Mouse (Mus musculus) CD8-positive naive resting alpha-beta T cell, adult 57 days (primary cell): ENCODE data around the gene Cnnm3. TPM values are rescaled to one million over a fixed set of nuclear protein-coding genes. Genes with fewer than 3 reads are reported as not detected.

Source experiments
- total RNA-seq: library from RNA; stranded (reverse); gene quantifications from one replicate; pipeline ENCODE4 v1.2.4, GENCODE M21; 2023

The Cnnm3 gene
- 50.5 TPM for total RNA-seq

DNA sequence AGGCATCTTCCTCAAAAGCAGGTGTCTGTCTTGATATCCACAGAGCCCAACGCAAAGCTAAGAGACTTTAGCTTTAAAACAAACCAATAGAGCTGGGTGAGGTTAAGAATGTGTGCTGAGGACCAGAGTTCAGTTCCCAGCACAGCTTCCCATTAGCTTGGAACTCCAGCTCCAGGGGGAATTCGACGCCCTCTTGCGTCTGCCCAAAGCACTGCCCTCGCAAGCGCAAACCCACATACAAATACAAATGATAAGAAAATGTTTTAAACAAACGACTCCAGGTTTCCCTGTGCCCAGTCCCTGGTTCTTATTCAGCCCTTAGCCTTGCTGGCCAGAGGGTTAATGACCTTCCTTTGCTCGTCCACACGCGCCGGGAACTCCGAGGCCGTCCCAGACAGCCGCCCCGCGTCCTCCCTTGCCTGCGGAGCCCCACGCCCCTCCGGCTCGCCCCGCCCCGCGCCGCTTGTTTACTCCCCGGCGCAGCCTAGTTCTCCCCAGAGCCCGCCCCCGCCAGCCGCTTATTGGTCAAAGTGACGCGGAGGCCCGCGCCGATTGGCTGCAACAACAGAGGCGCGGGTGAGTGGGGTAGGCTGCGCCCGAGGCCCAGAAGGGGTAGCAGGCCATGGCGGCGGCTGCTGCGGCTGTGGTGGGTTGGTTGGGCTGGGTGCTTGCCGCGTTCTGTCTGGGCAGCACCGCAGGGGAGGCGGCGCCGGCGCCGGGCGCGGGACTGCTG, at the start of gene Cnnm3:
Gene Cnnm3 (plus strand): TSS at position 579 of the 733 bp plus-strand sequence.

DNA sequence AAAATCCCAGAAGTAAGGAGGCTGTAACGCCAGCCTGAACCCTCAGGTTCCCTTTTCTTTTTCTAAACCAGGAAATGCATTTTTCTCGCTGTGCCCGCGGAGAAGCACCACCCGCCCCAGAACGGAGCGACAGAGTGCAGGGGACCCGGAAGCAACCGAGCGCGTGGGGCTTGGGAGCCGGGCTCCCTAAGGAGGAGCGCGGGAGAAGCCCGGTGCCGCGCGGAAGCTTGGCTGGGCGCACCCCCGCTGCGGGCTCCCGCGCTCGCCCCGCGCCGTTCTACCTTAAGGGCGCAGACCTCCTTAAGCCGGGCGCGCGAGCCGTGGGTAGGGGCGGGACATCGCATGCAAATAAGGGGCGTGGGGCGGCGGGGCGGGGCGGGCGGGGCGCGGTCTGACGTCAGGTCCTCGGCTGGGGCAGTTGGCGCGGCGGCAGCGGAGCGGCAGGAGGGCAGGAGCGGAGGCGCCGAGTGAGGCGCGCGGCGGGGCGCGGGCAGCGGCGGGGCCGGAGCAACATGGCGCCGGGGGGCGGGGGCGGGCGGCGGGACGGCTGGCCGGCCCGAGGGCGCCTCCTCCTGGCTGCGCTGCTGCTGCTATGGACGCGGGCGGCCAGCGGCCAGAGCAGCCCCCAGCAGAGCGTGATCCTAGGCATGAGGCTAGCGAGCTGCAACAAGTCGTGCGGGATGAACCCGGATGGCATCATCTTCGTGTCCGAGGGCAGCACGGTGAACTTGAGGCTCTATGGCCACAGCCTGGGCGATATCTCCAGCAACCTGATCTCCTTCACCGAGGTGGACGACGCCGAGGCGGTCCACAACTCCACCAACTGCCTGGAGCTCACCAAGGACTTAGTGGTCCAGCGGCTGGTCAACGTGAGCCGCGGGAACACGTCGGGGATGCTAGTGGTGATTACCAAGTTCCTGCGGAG, 40.2 kb upstream of the Cnnm3 start, which contains the start of gene Cnnm4:
Gene Cnnm4 (plus strand): TSS at position 440 of the 925 bp plus-strand sequence.

DNA sequence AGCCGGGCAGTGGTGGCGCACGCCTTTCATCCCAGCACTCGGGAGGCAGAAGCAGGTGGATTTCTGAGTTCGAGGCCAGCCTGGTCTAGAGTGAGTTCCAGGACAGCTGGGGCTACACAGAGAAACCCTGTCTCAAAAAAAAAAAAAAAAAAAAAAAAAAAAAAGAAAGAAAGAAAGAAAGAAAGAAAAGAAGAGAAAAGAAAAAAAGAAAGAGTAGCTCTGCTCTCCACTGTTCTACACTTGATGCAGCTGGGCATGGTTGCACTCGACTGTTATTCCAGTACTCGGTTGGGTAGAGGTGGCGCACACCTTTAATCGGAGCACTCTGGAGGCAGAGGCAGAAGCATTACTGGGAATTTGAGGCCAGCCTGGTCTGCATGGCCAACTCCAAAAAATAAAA, 25.1 kb downstream of the Cnnm3 start, which contains the start of gene Ankrd23:
Gene Ankrd23 (minus strand): TSS at position 101 of the 400 bp plus-strand sequence.

DNA sequence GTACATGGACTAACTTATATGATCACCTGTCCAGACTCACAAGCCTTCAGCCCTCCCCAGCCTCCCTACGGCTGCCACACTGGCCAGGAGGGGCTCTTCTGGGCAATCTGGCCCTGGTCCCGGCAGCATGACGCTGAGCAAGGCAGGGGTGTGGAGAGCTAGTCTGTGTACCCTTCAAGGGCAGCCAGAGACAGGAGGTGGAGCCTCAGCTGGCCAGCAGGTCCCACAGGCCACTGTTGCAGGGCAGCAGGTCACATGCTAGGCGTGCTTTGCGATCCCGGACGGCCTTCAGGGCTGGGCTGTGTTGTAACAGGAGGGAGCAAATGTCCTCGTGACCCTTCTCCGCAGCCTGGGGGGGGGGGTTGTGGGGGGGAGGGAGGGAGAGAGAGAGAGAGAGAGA, 27.5 kb downstream of the Cnnm3 start, which contains the start of gene Gm42417:
Gene Gm42417 (minus strand): TSS at position 244 of the 400 bp plus-strand sequence.

DNA sequence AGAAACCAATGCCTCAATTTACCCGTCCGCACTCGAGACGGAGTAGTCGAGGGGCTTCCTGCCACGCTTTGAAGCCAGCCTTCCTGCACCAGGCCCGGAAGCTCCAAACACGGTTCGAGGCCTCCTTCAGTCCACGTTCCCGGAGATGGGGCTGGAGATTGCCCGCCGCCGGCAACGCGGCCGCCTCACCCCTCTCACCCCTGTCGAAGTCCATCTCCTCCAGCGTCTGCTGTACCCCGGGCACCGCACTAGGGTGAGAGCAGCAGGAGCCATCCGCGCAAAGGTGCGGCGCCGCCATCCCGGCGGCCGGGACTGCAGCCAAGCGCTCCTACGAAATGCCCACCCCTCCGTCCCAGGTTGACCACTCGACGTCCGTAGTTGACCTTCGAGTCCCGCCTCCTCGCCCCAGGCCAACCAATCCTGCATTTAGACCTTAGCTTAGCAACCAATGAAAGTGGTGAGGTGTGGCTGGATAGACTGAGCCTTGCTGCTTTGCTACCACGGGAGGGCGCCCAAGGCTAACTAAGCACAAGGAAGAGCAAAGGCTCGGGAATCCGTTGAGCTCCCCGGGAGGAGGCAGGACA, 35.3 kb downstream of the Cnnm3 start, which contains the start of gene Ankrd39:
Gene Ankrd39 (minus strand): TSS at position 558 of the 584 bp plus-strand sequence.

DNA sequence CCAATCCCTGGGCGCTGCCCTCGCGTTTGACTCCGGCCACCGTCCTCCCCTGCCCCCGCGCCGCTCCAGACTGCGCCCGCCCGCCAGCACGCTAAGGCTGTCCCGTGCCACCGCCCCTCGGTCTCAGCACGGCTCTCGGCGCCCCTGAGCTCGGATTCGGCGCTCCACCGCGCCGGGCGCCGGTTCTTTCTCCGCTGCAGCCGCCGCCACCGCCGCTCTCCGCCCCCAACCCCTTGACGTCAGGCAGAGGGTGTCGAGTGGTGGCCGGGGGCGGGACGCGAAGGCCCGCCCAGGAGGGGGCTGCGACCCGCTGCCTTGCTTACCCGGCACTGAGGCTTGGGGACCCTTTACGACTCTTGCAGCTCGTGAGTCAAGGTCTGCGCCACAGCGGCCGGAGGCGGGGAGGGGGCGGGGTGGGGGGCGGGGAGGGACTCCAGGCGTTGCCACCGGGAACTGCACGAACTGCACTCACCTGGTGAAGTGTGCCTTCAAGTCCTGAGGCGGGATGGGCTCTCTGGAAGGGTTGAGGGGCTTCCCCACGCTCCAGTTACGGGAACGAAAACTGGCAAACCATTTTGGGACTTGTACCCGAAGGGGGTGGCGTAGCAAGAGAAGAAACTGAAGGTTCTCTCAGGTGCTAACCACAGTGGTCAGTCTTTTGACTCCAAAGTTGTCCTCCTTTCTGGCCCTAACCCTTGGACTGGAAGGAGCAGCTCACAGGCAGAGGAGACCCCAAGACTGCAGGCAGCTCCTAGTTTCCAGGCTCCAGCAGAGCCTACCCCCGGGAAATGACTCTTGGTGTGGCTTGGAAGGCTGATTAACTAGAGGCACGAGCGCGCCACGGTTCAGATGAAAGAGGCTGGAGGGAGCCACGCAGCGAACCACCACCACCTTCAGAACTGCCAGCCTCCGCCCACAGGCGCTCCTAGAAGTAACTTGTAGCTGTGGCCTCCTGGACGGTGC, 46.6 kb downstream of the Cnnm3 start, which contains the start of gene Sema4c:
Gene Sema4c (minus strand): TSS at position 319 of the 963 bp plus-strand sequence.

Other genes starting within 250 kb of the Cnnm3 start
- 136 TPM for gene Neurl3, start 237.2 kb upstream of the Cnnm3 start, total RNA-seq
- gene Arid5a, start 204.1 kb upstream of the Cnnm3 start, total RNA-seq = 690 TPM
- gene Kansl3, start 142.7 kb upstream of the Cnnm3 start, total RNA-seq = 84.6 TPM
- not detected for gene Fer1l5, start 139.6 kb upstream of the Cnnm3 start, total RNA-seq
- gene Lman2l, start 66.6 kb upstream of the Cnnm3 start, total RNA-seq = 25.4 TPM
- gene Cnnm4, start 40.2 kb upstream of the Cnnm3 start, total RNA-seq = 16.8 TPM
- gene Ankrd23, start 25.0 kb downstream of the Cnnm3 start, total RNA-seq = 35.4 TPM
- 4.3 TPM for gene Gm42417, start 27.6 kb downstream of the Cnnm3 start, total RNA-seq
- gene Ankrd39, start 35.6 kb downstream of the Cnnm3 start, total RNA-seq = 26.9 TPM
- 0.86 TPM for gene Sema4c, start 46.5 kb downstream of the Cnnm3 start, total RNA-seq
- gene Fam178b, start 171.3 kb downstream of the Cnnm3 start, total RNA-seq = not detected
- gene Cox5b, start 179.6 kb downstream of the Cnnm3 start, total RNA-seq = 231 TPM
- gene 4933424G06Rik, start 198.3 kb downstream of the Cnnm3 start, total RNA-seq = not detected
- 226 TPM for gene Actr1b, start 202.6 kb downstream of the Cnnm3 start, total RNA-seq
- 219 TPM for gene Zap70, start 249.9 kb downstream of the Cnnm3 start, total RNA-seq